Mouse (Mus musculus) ES-E14 (cell line): ENCODE data around the gene Fzr1.

Experiments
- CHD2 ChIP-seq: IDR thresholded peaks from 2 replicates; pipeline ENCODE4 v1.6.1; 2014; ENCODE audit warnings: mild to moderate bottlenecking, low read depth, low read length, inconsistent platforms
- HCFC1 ChIP-seq: IDR thresholded peaks from 2 replicates; pipeline ENCODE4 v1.6.1; 2012; ENCODE audit warnings: low read length, inconsistent platforms, borderline replicate concordance; ENCODE audit not compliant: insufficient read depth
- MAFK ChIP-seq: IDR thresholded peaks from 2 replicates; pipeline ENCODE4 v1.6.1; 2014; ENCODE audit warnings: mild to moderate bottlenecking, low read depth, low read length, inconsistent platforms; ENCODE audit not compliant: insufficient read depth
- ZC3H11A ChIP-seq: IDR thresholded peaks from 2 replicates; pipeline ENCODE4 v1.6.1; 2012; ENCODE audit warnings: low read depth, mild to moderate bottlenecking, inconsistent platforms, low read length, borderline replicate concordance

GRCm38 (mm10) chr10:81377793-81378552 lies at the start of gene Fzr1:
- no peak for TF ChIP-seq HCFC1
- no peak for TF ChIP-seq CHD2
- no peak for TF ChIP-seq MAFK
- TF ChIP-seq ZC3H11A: no peak
